10 mouse cellular contexts compared by ENCODE assay signal in genomic region chr10:80856908-80857307, GRCm38 (mm10). TPM values are rescaled to one million over a fixed set of nuclear protein-coding genes. Genes with fewer than 3 reads are reported as not detected.
A peak's percentile ranks its signal among the peaks of the same experiment; 100 is the strongest.
DNase-seq lines count a peak whose midpoint lies in the region; ATAC-seq and TF ChIP-seq lines count a peak whose summit lies in the region.
"Had no signal": no experiment of that assay in that cellular context is flagged by ENCODE, and none has a peak within 500 bp of the region (broad histone marks: within the 10 kb centered on the region; RNA-seq: fewer than 3 reads in every experiment).

No protein-coding gene starts in this region.

- 81% methylated on average over 5 of the region's 5 CpGs for whole genome bisulfite sequencing in hindbrain, embryonic 13.5 days
- 87% methylated on average over 5 of the region's 5 CpGs for WGBS in midbrain, embryonic 11.5 days
- WGBS in kidney, adult 2 months: 80% methylated on average over 5 of the region's 5 CpGs

- peaks cover 2 to 31% of the 10 kb centered on the region in 2 experiments; a peak in 3 of 4 replicates for H3K36me3 ChIP-seq in MEL (ENCODE audit: control insufficient read depth in 1 of 2, insufficient read depth in 2 of 2, low read length in 2 of 2)
- H3K36me3 ChIP-seq in hindbrain, embryonic 13.5 days: peaks cover 21% of the 10 kb centered on the region
- peaks cover 7% of the 10 kb centered on the region for H3K36me3 ChIP-seq in midbrain, embryonic 11.5 days (ENCODE audit: control insufficient read depth, insufficient read depth, low read length)
- no peaks in the 10 kb centered on the region for H3K36me3 ChIP-seq in kidney, adult 2 months (ENCODE audit: control insufficient read depth, insufficient read depth, low read length)

- H3K79me2 ChIP-seq in MEL (ENCODE audit: control insufficient read depth, insufficient read depth, low read length, poor library complexity): peaks cover 64% of the 10 kb centered on the region

- no peaks in the 10 kb centered on the region for H3K27me3 ChIP-seq in MEL (ENCODE audit: control insufficient read depth in 1 of 2, insufficient read depth in 2 of 2, low read length in 2 of 2)
- H3K27me3 ChIP-seq in hindbrain, embryonic 13.5 days: no peaks in the 10 kb centered on the region
- no peaks in the 10 kb centered on the region for H3K27me3 ChIP-seq in midbrain, embryonic 11.5 days (ENCODE audit: control insufficient read depth, insufficient read depth, low read length)
- H3K27me3 ChIP-seq in kidney, adult 2 months (replicated peaks; ENCODE audit: control insufficient read depth, insufficient read depth, low read length): no peaks in the 10 kb centered on the region

- no peak for DNase-seq in gastrocnemius, adult 2 months
- no peak for DNase-seq in gastrocnemius, postnatal 4 days (ENCODE audit: low spot score in 2 of 2)
- no peak for DNase-seq in MEL (ENCODE audit: low read depth, low spot score)
- no peak for DNase-seq in midbrain, embryonic 11.5 days (ENCODE audit: low spot score, missing footprints)
- DNase-seq in left cerebral cortex, adult 18-20 months (ENCODE audit: low spot score in 2 of 2): no peak
- no peak for DNase-seq in kidney, adult 2 months
- DNase-seq in urinary bladder, postnatal 14 days (ENCODE audit: low spot score): no peak
- DNase-seq: lung, postnatal 14 days had no signal

- no peak for TF ChIP-seq CTCF in gastrocnemius, adult 2 months (IDR thresholded peaks at IDR 0.05)
- no peak for TF ChIP-seq CTCF in MEL (IDR thresholded peaks at IDR 0.05 in 2 of 3, conservative IDR thresholded peaks at IDR 0.05 in 1 of 3; ENCODE audit: control insufficient read depth in 1 of 3, insufficient read depth in 1 of 3, low read depth in 2 of 3, low read length in 3 of 3, poor library complexity in 1 of 3, severe bottlenecking in 1 of 3)
- no peak for TF ChIP-seq CTCF in kidney, adult 2 months (conservative IDR thresholded peaks at IDR 0.05; ENCODE audit: insufficient read depth, insufficient read length, low read depth, low read length)

- no peak for TF ChIP-seq RAD21 in MEL (IDR thresholded peaks at IDR 0.05; ENCODE audit: low read depth, low read length)

- no peak for TF ChIP-seq EP300 in MEL (IDR thresholded peaks at IDR 0.05; ENCODE audit: low read depth in 1 of 2, low read length in 2 of 2)

- no peak for ATAC-seq in hindbrain, embryonic 13.5 days (ENCODE audit: low FRiP score)
- no peak for ATAC-seq in midbrain, embryonic 11.5 days (ENCODE audit: low FRiP score)

- intact Hi-C loops in gastrocnemius, adult 2 months (cut with DNase I): no loop called here

- H3K4me1 ChIP-seq in MEL (ENCODE audit: control insufficient read depth in 1 of 2, insufficient read depth in 2 of 2, low read length in 2 of 2): peaks cover 19 to 43% of the 10 kb centered on the region in 2 experiments
- peaks cover 48% of the 10 kb centered on the region for H3K4me1 ChIP-seq in hindbrain, embryonic 13.5 days (replicated peaks)
- H3K4me1 ChIP-seq in midbrain, embryonic 11.5 days (ENCODE audit: control insufficient read depth, insufficient read depth, low read length): peaks cover 19% of the 10 kb centered on the region
- H3K4me1 ChIP-seq in kidney, adult 2 months (ENCODE audit: control insufficient read depth, insufficient read depth, low read length): peaks cover 7% of the 10 kb centered on the region

- H3K27ac ChIP-seq in gastrocnemius, adult 2 months: peak overlapping the region; percentile 95; the same call in 1 of the 2 replicates
- H3K27ac ChIP-seq in MEL (ENCODE audit: control insufficient read depth, low read depth, low read length): peak overlapping the region; percentile 71
- H3K27ac ChIP-seq in hindbrain, embryonic 13.5 days: 0 out of 2 replicates have a peak overlapping the region, but pooled peaks have one; percentile 48
- no peak overlapping the region for H3K27ac ChIP-seq in midbrain, embryonic 11.5 days (ENCODE audit: low read depth, low read length)
- H3K27ac ChIP-seq in kidney, adult 2 months (ENCODE audit: insufficient read depth, low read depth, low read length): no peak overlapping the region

- no peaks in the 10 kb centered on the region for H3K9me3 ChIP-seq in MEL (replicated peaks; ENCODE audit: insufficient read depth, low read length)
- no peaks in the 10 kb centered on the region for H3K9me3 ChIP-seq in hindbrain, embryonic 13.5 days
- no peaks in the 10 kb centered on the region for H3K9me3 ChIP-seq in midbrain, embryonic 11.5 days (ENCODE audit: control insufficient read depth, low read length)

- peak overlapping the region; percentile 100 for H3K4me2 ChIP-seq in hindbrain, embryonic 13.5 days
- 0 out of 2 replicates have a peak overlapping the region, but pooled peaks have one; percentile 11 for H3K4me2 ChIP-seq in midbrain, embryonic 11.5 days

- no peak for TF ChIP-seq POLR2A in MEL (IDR thresholded peaks at IDR 0.05; ENCODE audit: control insufficient read depth in 1 of 2, insufficient read depth in 1 of 2, low read depth in 1 of 2, low read length in 2 of 2, poor library complexity in 1 of 2)
- TF ChIP-seq POLR2A in kidney, adult 2 months (IDR thresholded peaks at IDR 0.05; ENCODE audit: low read depth, low read length): no peak

- H3K9ac ChIP-seq in MEL (ENCODE audit: control insufficient read depth, low read depth, low read length, poor library complexity, severe bottlenecking): peak overlapping the region; percentile 83
- peak overlapping the region; percentile 95 for H3K9ac ChIP-seq in hindbrain, embryonic 13.5 days
- no peak overlapping the region for H3K9ac ChIP-seq in midbrain, embryonic 11.5 days (ENCODE audit: low read length)

- no peak overlapping the region for H3K4me3 ChIP-seq in gastrocnemius, adult 2 months
- no peak overlapping the region for H3K4me3 ChIP-seq in MEL (ENCODE audit: control insufficient read depth in 1 of 2, insufficient read depth in 1 of 2, low read depth in 2 of 2, low read length in 2 of 2)
- H3K4me3 ChIP-seq in hindbrain, embryonic 13.5 days: peak overlapping the region; percentile 95; the same call in 1 of the 2 replicates
- no peak overlapping the region for H3K4me3 ChIP-seq in midbrain, embryonic 11.5 days (ENCODE audit: low read depth, low read length)
- H3K4me3 ChIP-seq in kidney, adult 2 months (ENCODE audit: insufficient read depth, low read depth, low read length): no peak overlapping the region

TF ChIP-seq in MEL, 35 proteins besides CTCF, POLR2A, EP300 and RAD21 (continues in another document):
- TF ChIP-seq TAL1 (IDR thresholded peaks at IDR 0.05; ENCODE audit: low read length): peak; percentile 22; the same call in 1 of the 2 replicates

RNA-seq across cellular contexts. Expression of gene Sppl2b, which starts 1.8 kb away (rescaled TPM):
- total RNA-seq in gastrocnemius, adult 2 months (2021): 10 to 100 TPM; 11.3 to 18.5 TPM
- 10 to 100 TPM; 30.9 to 38.6 TPM for total RNA-seq in gastrocnemius, postnatal 4 days (2021)
- total RNA-seq in MEL (2012; rRNA removed): 38.6 and 52.0 TPM in 2 replicates
- 10 to 100 TPM in 1 of 2 experiments, not detected in 1; 65.9 TPM for polyA plus RNA-seq in MEL (2012; ENCODE audit: insufficient read depth in 1 of 2, insufficient read length in 2 of 2, low read depth in 1 of 2, low replicate concordance in 2 of 2, missing spikeins in 1 of 2)
- polyA plus RNA-seq in hindbrain, embryonic 13.5 days (2015; fragmentation: Nextera tagmentation; extraction: Ambion mirVana): 63.6 and 68.8 TPM in 2 replicates
- polyA plus RNA-seq in midbrain, embryonic 11.5 days (2014; fragmentation: Nextera tagmentation; extraction: Ambion mirVana): 19.7 and 24.0 TPM in 2 replicates
- total RNA-seq in left cerebral cortex, adult 18-20 months (2021): 10 to 100 TPM; 45.6 to 53.7 TPM
- 58.2 and 88.0 TPM in 2 replicates for polyA plus RNA-seq in kidney, adult 2 months (2012; rRNA removed)

RNA-seq across cellular contexts. Expression of gene Lsm7, which starts 1.9 kb away (rescaled TPM):
- total RNA-seq in gastrocnemius, adult 2 months (2021): 10 to 100 TPM; 13.5 to 20.0 TPM
- total RNA-seq in gastrocnemius, postnatal 4 days (2021): 10 to 100 TPM; 53.7 to 54.2 TPM
- 616 and 637 TPM in 2 replicates for total RNA-seq in MEL (2012; rRNA removed)
- 100 to 1,000 TPM in 1 of 2 experiments, not detected in 1; 246 TPM for polyA plus RNA-seq in MEL (2012; ENCODE audit: insufficient read depth in 1 of 2, insufficient read length in 2 of 2, low read depth in 1 of 2, low replicate concordance in 2 of 2, missing spikeins in 1 of 2)
- polyA plus RNA-seq in hindbrain, embryonic 13.5 days (2015; fragmentation: Nextera tagmentation; extraction: Ambion mirVana): 210 and 237 TPM in 2 replicates
- polyA plus RNA-seq in midbrain, embryonic 11.5 days (2014; fragmentation: Nextera tagmentation; extraction: Ambion mirVana): 248 and 290 TPM in 2 replicates
- total RNA-seq in left cerebral cortex, adult 18-20 months (2021): 10 to 100 TPM; 34.8 to 48.8 TPM
- polyA plus RNA-seq in kidney, adult 2 months (2012; rRNA removed): 79.0 and 98.1 TPM in 2 replicates

RNA-seq across cellular contexts. Expression of gene Lingo3, which starts 13.1 kb away (rescaled TPM):
- 10 to 100 TPM; 10.9 to 11.3 TPM for total RNA-seq in gastrocnemius, adult 2 months (2021)
- 10 to 100 TPM; 21.5 to 22.1 TPM for total RNA-seq in gastrocnemius, postnatal 4 days (2021)
- total RNA-seq in MEL (2012; rRNA removed): not detected in 2 replicates
- polyA plus RNA-seq in MEL (2012; ENCODE audit: insufficient read depth in 1 of 2, insufficient read length in 2 of 2, low read depth in 1 of 2, low replicate concordance in 2 of 2, missing spikeins in 1 of 2): not detected
- polyA plus RNA-seq in hindbrain, embryonic 13.5 days (2015; fragmentation: Nextera tagmentation; extraction: Ambion mirVana): 3.4 and 3.5 TPM in 2 replicates
- 0.23 and 0.55 TPM in 2 replicates for polyA plus RNA-seq in midbrain, embryonic 11.5 days (2014; fragmentation: Nextera tagmentation; extraction: Ambion mirVana)
- 10 to 100 TPM; 35.4 to 45.0 TPM for total RNA-seq in left cerebral cortex, adult 18-20 months (2021)
- 0.03 and 0.09 TPM in 2 replicates for polyA plus RNA-seq in kidney, adult 2 months (2012; rRNA removed)

RNA-seq across cellular contexts. Expression of gene Tmprss9, which starts 14.7 kb away (rescaled TPM):
- under 1 TPM in 1 of 2 experiments, not detected in 1; 0.08 TPM for total RNA-seq in gastrocnemius, adult 2 months (2021)
- total RNA-seq in gastrocnemius, postnatal 4 days (2021): under 1 TPM in 1 of 2 experiments, not detected in 1; 0.10 TPM
- 0.07 and 0.15 TPM in 2 replicates for total RNA-seq in MEL (2012; rRNA removed)
- polyA plus RNA-seq in MEL (2012; ENCODE audit: insufficient read depth in 1 of 2, insufficient read length in 2 of 2, low read depth in 1 of 2, low replicate concordance in 2 of 2, missing spikeins in 1 of 2): under 1 TPM in 1 of 2 experiments, not detected in 1; 0.25 TPM
- 0.13 and 0.17 TPM in 2 replicates for polyA plus RNA-seq in hindbrain, embryonic 13.5 days (2015; fragmentation: Nextera tagmentation; extraction: Ambion mirVana)
- not detected in 2 replicates for polyA plus RNA-seq in midbrain, embryonic 11.5 days (2014; fragmentation: Nextera tagmentation; extraction: Ambion mirVana)
- total RNA-seq in left cerebral cortex, adult 18-20 months (2021): under 1 TPM; 0.12 to 0.26 TPM
- polyA plus RNA-seq in kidney, adult 2 months (2012; rRNA removed): 0.33 and 0.52 TPM in 2 replicates
- total RNA-seq: heart, postnatal 14 days had no signal

RNA-seq across cellular contexts. Expression of gene Oaz1, which starts 30.5 kb away (rescaled TPM):
- total RNA-seq in gastrocnemius, adult 2 months (2021): 100 to 1,000 TPM; 579 to 691 TPM
- total RNA-seq in gastrocnemius, postnatal 4 days (2021): 100 to 1,000 TPM; 785 to 853 TPM
- 983 and 1,061 TPM in 2 replicates for total RNA-seq in MEL (2012; rRNA removed)
- 1,000 to 10,000 TPM in 1 of 2 experiments, not detected in 1; 1,528 TPM for polyA plus RNA-seq in MEL (2012; ENCODE audit: insufficient read depth in 1 of 2, insufficient read length in 2 of 2, low read depth in 1 of 2, low replicate concordance in 2 of 2, missing spikeins in 1 of 2)
- polyA plus RNA-seq in hindbrain, embryonic 13.5 days (2015; fragmentation: Nextera tagmentation; extraction: Ambion mirVana): 1,227 and 1,240 TPM in 2 replicates
- polyA plus RNA-seq in midbrain, embryonic 11.5 days (2014; fragmentation: Nextera tagmentation; extraction: Ambion mirVana): 1,723 and 1,824 TPM in 2 replicates
- 100 to 1,000 TPM; 517 to 561 TPM for total RNA-seq in left cerebral cortex, adult 18-20 months (2021)
- polyA plus RNA-seq in kidney, adult 2 months (2012; rRNA removed): 1,045 and 1,074 TPM in 2 replicates

Comparison
In these comparisons a context has a peak if more than half of its experiments do, and no peak if none do; other contexts are left out.
1. H3K27ac ChIP-seq: peak in gastrocnemius, adult 2 months (single experiment), MEL (single experiment) and hindbrain, embryonic 13.5 days (single experiment); none in midbrain, embryonic 11.5 days (single experiment) and kidney, adult 2 months (single experiment).
2. RNA of gene Lsm7, which starts 1.9 kb away (total RNA-seq): 616 to 637 TPM in MEL; 53.7 to 54.2 TPM in gastrocnemius, postnatal 4 days, 34.8 to 48.8 TPM in left cerebral cortex, adult 18-20 months and 13.5 to 20.0 TPM in gastrocnemius, adult 2 months; every median in the first group is over 10 times any median in the second.
3. RNA of gene Lingo3, which starts 13.1 kb away (total RNA-seq): 35.4 to 45.0 TPM in left cerebral cortex, adult 18-20 months, 21.5 to 22.1 TPM in gastrocnemius, postnatal 4 days and 10.9 to 11.3 TPM in gastrocnemius, adult 2 months; not detected in MEL; every median in the first group is over 10 times any median in the second.